Mouse (Mus musculus): ENCODE data around the gene Cldn10.

Gene Cldn10

GRCm38 (mm10) chr14:118911521-118911920 is 123.8 kb downstream of the Cldn10 start:
- no peak for DNase-seq (ENCODE audit: low read depth)

GRCm38 (mm10) chr14:118913651-118914050 is 125.9 kb downstream of the Cldn10 start:
- no peak for DNase-seq (ENCODE audit: low read depth)

GRCm38 (mm10) chr14:118919025-118919424 is 131.3 kb downstream of the Cldn10 start:
- DNase-seq (ENCODE audit: low read depth), result peak; percentile 64

- no peak for DNase-seq (ENCODE audit: low read depth)
These were observed 132.9 kb downstream of the Cldn10 start for GRCm38 (mm10) chr14:118920654-118921053.

- no peak for DNase-seq (ENCODE audit: low read depth)
These were observed 134.5 kb downstream of the Cldn10 start for GRCm38 (mm10) chr14:118922251-118922650.

- no peak for DNase-seq (ENCODE audit: low read depth)
These were observed 135.0 kb downstream of the Cldn10 start for GRCm38 (mm10) chr14:118922667-118923184.
